Mouse (Mus musculus) testis, postnatal 14 days (tissue): ENCODE results near the gene F3.

ENCODE experiments used
- DNase-seq: peaks from one replicate; pipeline ENCODE4 v3.0.0; 2021; ENCODE audit warnings: low spot score

F3 gene

GRCm38 (mm10) chr3:121707106-121707505 is 16.2 kb upstream of the F3 start:
- no peak for DNase-seq

- no peak for DNase-seq
Observed at GRCm38 (mm10) chr3:121710894-121711531, 12.3 kb upstream of the F3 start.

- no peak for DNase-seq
Observed at GRCm38 (mm10) chr3:121712222-121712621, 11.1 kb upstream of the F3 start.

- no peak for DNase-seq
Observed at GRCm38 (mm10) chr3:121713151-121713701, 10.1 kb upstream of the F3 start.

GRCm38 (mm10) chr3:121713816-121714215 is 9.5 kb upstream of the F3 start:
- DNase-seq: no peak

- no peak for DNase-seq
Observed at GRCm38 (mm10) chr3:121714461-121714860, 8.9 kb upstream of the F3 start.

- DNase-seq: no peak
Observed at GRCm38 (mm10) chr3:121715336-121715735, 8.0 kb upstream of the F3 start.

- DNase-seq: no peak
Observed at GRCm38 (mm10) chr3:121715741-121716459, 7.4 kb upstream of the F3 start.

- no peak for DNase-seq
Observed at GRCm38 (mm10) chr3:121716480-121716879, 6.9 kb upstream of the F3 start.

- no peak for DNase-seq
Observed at GRCm38 (mm10) chr3:121718679-121719078, 4.7 kb upstream of the F3 start.

- no peak for DNase-seq
Observed at GRCm38 (mm10) chr3:121719701-121720100, 3.6 kb upstream of the F3 start.

GRCm38 (mm10) chr3:121720801-121721690 is 2.3 kb upstream of the F3 start:
- no peak for DNase-seq

- no peak for DNase-seq
Observed at GRCm38 (mm10) chr3:121721691-121722070, 1.7 kb upstream of the F3 start.

GRCm38 (mm10) chr3:121723968-121724524 is 709 bp downstream of the F3 start:
- no peak for DNase-seq

GRCm38 (mm10) chr3:121724553-121724952 is 1.2 kb downstream of the F3 start:
- DNase-seq: no peak

- DNase-seq: no peak
Observed at GRCm38 (mm10) chr3:121725651-121726050, 2.3 kb downstream of the F3 start.

- DNase-seq: no peak
Observed at GRCm38 (mm10) chr3:121729678-121730077, 6.3 kb downstream of the F3 start.

- DNase-seq: no peak
Observed at GRCm38 (mm10) chr3:121735542-121735941, 12.2 kb downstream of the F3 start.

GRCm38 (mm10) chr3:121736025-121736744 is 12.8 kb downstream of the F3 start:
- DNase-seq: peak; percentile 77

- DNase-seq: no peak
Observed at GRCm38 (mm10) chr3:121737453-121737852, 14.1 kb downstream of the F3 start.

GRCm38 (mm10) chr3:121737901-121738300 is 14.6 kb downstream of the F3 start:
- DNase-seq: no peak
